In the genomic region with DNA sequence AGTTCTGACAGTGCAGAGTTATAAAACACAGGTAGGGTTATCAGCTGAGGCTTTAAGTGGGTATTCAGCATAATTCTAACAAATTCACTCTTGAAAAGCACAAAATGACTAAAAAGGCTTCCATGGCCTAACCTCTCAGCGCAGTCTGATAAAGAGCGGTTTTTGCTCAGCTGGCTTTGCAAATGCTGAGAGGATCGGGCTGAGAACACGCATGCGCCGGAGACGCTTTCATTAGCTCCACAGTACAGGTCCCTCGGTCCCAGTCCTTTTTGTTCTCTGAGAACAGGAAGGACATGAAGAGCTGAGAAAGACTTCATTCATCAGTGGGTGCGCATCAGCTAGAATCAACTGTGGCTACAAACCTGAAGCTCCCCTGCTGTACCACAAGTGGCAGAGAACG, we compare ENCODE assay signal across 22 mouse cellular contexts.
DNase-seq lines count a peak whose midpoint lies in the region; ATAC-seq and TF ChIP-seq lines count a peak whose summit lies in the region.
"Had no signal": no experiment of that assay in that cellular context is flagged by ENCODE, and none has a peak within 500 bp of the region (broad histone marks: within the 10 kb centered on the region; RNA-seq: fewer than 3 reads in every experiment).

No protein-coding gene starts in this region.

- no peaks in the 10 kb centered on the region for H3K9me3 ChIP-seq in forebrain, postnatal 0 days (ENCODE audit: low read length)
- H3K9me3 ChIP-seq in kidney, embryonic 14.5 days (ENCODE audit: control insufficient read depth, low read length), result no peaks in the 10 kb centered on the region
- H3K9me3 ChIP-seq: megakaryocyte, embryonic 14.5 days; stomach, embryonic 15.5 days had no signal

- H3K4me3 ChIP-seq in layer of hippocampus, adult 2 months, result peak overlapping the region; percentile 3
- peak overlapping the region; percentile 19 for H3K4me3 ChIP-seq in forebrain, postnatal 0 days (ENCODE audit: low read depth, low read length)
- no peak overlapping the region for H3K4me3 ChIP-seq in kidney, embryonic 14.5 days (ENCODE audit: low read length)
- H3K4me3 ChIP-seq: myocyte; stomach, embryonic 15.5 days had no signal

- H3K9ac ChIP-seq in forebrain, postnatal 0 days, result no peak overlapping the region
- no peak overlapping the region for H3K9ac ChIP-seq in kidney, embryonic 14.5 days (ENCODE audit: low read depth, low read length)
- H3K9ac ChIP-seq: stomach, embryonic 15.5 days had no signal

- no peak for DNase-seq in layer of hippocampus, adult 2 months (ENCODE audit: low spot score in 2 of 2)
- DNase-seq in layer of hippocampus, adult 11-12 months (ENCODE audit: low spot score), result no peak
- peak; percentile 33 to 35 for DNase-seq in right cerebral cortex, postnatal 10 days (ENCODE audit: low spot score in 2 of 2)
- no peak for DNase-seq in right cerebral cortex, postnatal 25 days
- peak; percentile 67 for DNase-seq in forebrain, postnatal 0 days
- DNase-seq in right cerebral cortex, postnatal 4 days, result peak; percentile 15
- DNase-seq in adrenal gland, postnatal 25 days, result no peak
- DNase-seq: adrenal gland, adult 2 months; cerebellum, adult 11-12 months; cerebellum, postnatal 14 days; embryo, embryonic 11 days; heart, postnatal 10 days; kidney, adult 18-20 months; kidney, postnatal 10 days; lung, adult 2 months; thymus, adult 2 months had no signal

- no peak for TF ChIP-seq CTCF in layer of hippocampus, adult 2 months (conservative IDR thresholded peaks at IDR 0.05)
- no peak for TF ChIP-seq CTCF in forebrain, postnatal 0 days (IDR thresholded peaks at IDR 0.05; ENCODE audit: low read depth)

- no peak overlapping the region for H3K27ac ChIP-seq in layer of hippocampus, adult 2 months
- no peak overlapping the region for H3K27ac ChIP-seq in forebrain, postnatal 0 days (ENCODE audit: low read depth, low read length)
- no peak overlapping the region for H3K27ac ChIP-seq in kidney, embryonic 14.5 days (ENCODE audit: low read depth, low read length)
- H3K27ac ChIP-seq: stomach, embryonic 15.5 days had no signal

- no peaks in the 10 kb centered on the region for H3K36me3 ChIP-seq in forebrain, postnatal 0 days (ENCODE audit: insufficient read depth)
- no peaks in the 10 kb centered on the region for H3K36me3 ChIP-seq in kidney, embryonic 14.5 days (ENCODE audit: control insufficient read depth, insufficient read depth, low read length)
- H3K36me3 ChIP-seq: stomach, embryonic 15.5 days had no signal

- no peaks in the 10 kb centered on the region for H3K4me1 ChIP-seq in forebrain, postnatal 0 days (ENCODE audit: insufficient read depth)
- H3K4me1 ChIP-seq in kidney, embryonic 14.5 days (ENCODE audit: control insufficient read depth, insufficient read depth, low read length), result no peaks in the 10 kb centered on the region
- H3K4me1 ChIP-seq: stomach, embryonic 15.5 days had no signal

- ATAC-seq in forebrain, postnatal 0 days, result peak; percentile 77
- no peak for ATAC-seq in kidney, embryonic 14.5 days (ENCODE audit: low FRiP score, low TSS enrichment)

- peak overlapping the region; percentile 33 for H3K4me2 ChIP-seq in forebrain, postnatal 0 days (ENCODE audit: low read depth)
- no peak overlapping the region for H3K4me2 ChIP-seq in kidney, embryonic 14.5 days (replicated peaks; ENCODE audit: low read depth, low read length)
- H3K4me2 ChIP-seq: heart, embryonic 11.5 days; liver, embryonic 11.5 days; stomach, embryonic 15.5 days had no signal

- 37% methylated on average over 10 of the region's 10 CpGs for WGBS in forebrain, postnatal 0 days
- WGBS in kidney, embryonic 14.5 days, result 90% methylated on average over 10 of the region's 10 CpGs

- H3K27me3 ChIP-seq in forebrain, postnatal 0 days (ENCODE audit: insufficient read depth, low read length), result no peaks in the 10 kb centered on the region
- H3K27me3 ChIP-seq in kidney, embryonic 14.5 days (ENCODE audit: control insufficient read depth, insufficient read depth, low read length), result no peaks in the 10 kb centered on the region
- H3K27me3 ChIP-seq: megakaryocyte, embryonic 14.5 days; stomach, embryonic 15.5 days had no signal

Comparison
In these comparisons a context has a peak if more than half of its experiments do, and no peak if none do; other contexts are left out.
1. DNase-seq: peak in right cerebral cortex, postnatal 10 days (2 of 2), forebrain, postnatal 0 days (single experiment) and right cerebral cortex, postnatal 4 days (single experiment); none in layer of hippocampus, adult 2 months (0 of 2), layer of hippocampus, adult 11-12 months (single experiment), right cerebral cortex, postnatal 25 days (single experiment) and adrenal gland, postnatal 25 days (single experiment).